Mouse (Mus musculus) kidney, embryonic 15.5 days (tissue): ENCODE data around the gene Afap1. TPM values are rescaled to one million over a fixed set of nuclear protein-coding genes. Genes with fewer than 3 reads are reported as not detected.

Experiments used
- ATAC-seq: fragments of 200-750 bp; cut with Nextera tagmentation; replicated peaks from 2 replicates; pipeline ENCODE4 v1.8.0; 2017; ENCODE audit warnings: moderate TSS enrichment; ENCODE audit not compliant: low FRiP score
- H3K27ac ChIP-seq: fragments of 300-500 bp; sonication (generic); 2 replicates; pipeline ENCODE4 v1.5.1; 2015; ENCODE audit warnings: mild to moderate bottlenecking, inconsistent platforms
- H3K27me3 ChIP-seq: fragments of 300-500 bp; sonication (generic); 2 replicates; pipeline ENCODE4 v1.6.1; 2015; ENCODE audit warnings: inconsistent platforms
- H3K36me3 ChIP-seq: fragments of 300-500 bp; sonication (generic); 2 replicates; pipeline ENCODE4 v1.6.1; 2015; ENCODE audit warnings: inconsistent platforms
- H3K4me1 ChIP-seq: fragments of 300-500 bp; sonication (generic); 2 replicates; pipeline ENCODE4 v1.6.1; 2015; ENCODE audit warnings: inconsistent platforms
- H3K4me2 ChIP-seq: fragments of 300-500 bp; sonication (generic); 2 replicates; pipeline ENCODE4 v1.6.1; 2015; ENCODE audit warnings: moderate library complexity, mild to moderate bottlenecking, inconsistent platforms
- H3K4me3 ChIP-seq: fragments of 300-500 bp; sonication (generic); replicated peaks from 2 replicates; pipeline ENCODE4 v1.5.1; 2015; ENCODE audit warnings: mild to moderate bottlenecking, inconsistent platforms
- H3K9ac ChIP-seq: fragments of 300-500 bp; sonication (generic); 2 replicates; pipeline ENCODE4 v1.6.1; 2015; ENCODE audit warnings: mild to moderate bottlenecking, inconsistent platforms
- H3K9me3 ChIP-seq: fragments of 300-500 bp; sonication (generic); replicated peaks from 2 replicates; pipeline ENCODE4 v1.6.1; 2016; ENCODE audit warnings: inconsistent platforms
- WGBS: fragments of 180-500 bp; shearing (Covaris S2); methylation state at CpG from one replicate; pipeline ENCODE4 v1.1.7; 2015; ENCODE audit warnings: mixed read lengths; 5-methylcytosine and 5-hydroxymethylcytosine counted together
- polyA plus RNA-seq: library from polyadenylated mRNA; unstranded; fragments of >200 nt; fragmentation: Nextera tagmentation; extraction: Ambion mirVana; gene quantifications from 2 replicates; pipeline ENCODE4 v1.2.1, GENCODE M21; 2015

Gene Afap1
- polyA plus RNA-seq, 1 experiment from 2014 or later: 25.4 TPM

DNA sequence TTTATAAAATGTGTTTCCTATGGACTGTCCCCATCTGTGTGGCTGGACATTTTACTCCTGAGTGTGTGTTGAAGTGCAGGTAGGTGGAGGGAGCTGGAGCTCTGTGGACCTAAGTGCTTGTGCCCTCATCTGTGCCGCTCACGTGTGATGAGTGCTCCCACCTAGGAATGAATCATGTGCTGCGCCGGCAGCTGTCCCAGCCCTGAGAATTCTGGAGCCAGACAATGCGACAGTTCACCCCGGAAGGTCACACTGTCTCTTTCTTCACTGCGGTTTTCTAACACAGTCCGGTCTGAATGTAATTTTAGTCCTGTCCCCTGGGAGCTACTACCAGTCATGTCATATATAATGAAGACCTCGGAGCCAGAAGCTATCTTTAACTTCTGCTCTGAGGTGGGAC is 70.5 kb downstream of the Afap1 start:
- WGBS: 63% methylated on average over 9 of the region's 9 CpGs
- H3K27ac ChIP-seq: no peak overlapping the region
- H3K4me1 ChIP-seq: no peaks in the 10 kb centered on the region
- H3K4me3 ChIP-seq: no peak overlapping the region
- ATAC-seq: no peak
- no peak overlapping the region for H3K4me2 ChIP-seq
- no peaks in the 10 kb centered on the region for H3K27me3 ChIP-seq
- H3K9me3 ChIP-seq: no peaks in the 10 kb centered on the region
- H3K36me3 ChIP-seq: peaks cover 84% of the 10 kb centered on the region
- no peak overlapping the region for H3K9ac ChIP-seq

DNA sequence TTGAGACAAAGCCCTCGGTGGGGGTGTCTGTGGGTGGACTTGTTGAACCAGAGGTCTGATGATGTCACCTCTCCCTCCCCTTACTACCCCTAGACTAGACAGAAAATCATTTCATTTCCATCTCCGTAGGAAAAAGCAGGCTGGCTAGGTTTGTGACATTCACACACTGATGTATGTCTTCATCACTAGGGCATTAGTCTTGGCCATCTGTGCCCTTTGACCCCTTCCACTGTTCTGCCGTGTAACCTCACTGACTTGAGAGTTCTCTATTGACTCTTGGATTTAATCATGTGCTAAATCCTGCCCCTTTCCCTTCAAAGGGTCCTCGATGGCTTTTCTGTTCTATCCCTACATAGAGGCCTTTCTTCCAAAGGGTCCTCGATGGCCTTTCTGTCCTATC is 71.9 kb downstream of the Afap1 start:
- peaks cover 97% of the 10 kb centered on the region for H3K36me3 ChIP-seq
- no peak overlapping the region for H3K27ac ChIP-seq
- no peak overlapping the region for H3K4me2 ChIP-seq
- no peaks in the 10 kb centered on the region for H3K9me3 ChIP-seq
- H3K9ac ChIP-seq: no peak overlapping the region
- no peaks in the 10 kb centered on the region for H3K27me3 ChIP-seq
- no peak overlapping the region for H3K4me3 ChIP-seq
- H3K4me1 ChIP-seq: peaks cover 8% of the 10 kb centered on the region
- no peak for ATAC-seq
- 70% methylated on average over 5 of the region's 5 CpGs for WGBS

DNA sequence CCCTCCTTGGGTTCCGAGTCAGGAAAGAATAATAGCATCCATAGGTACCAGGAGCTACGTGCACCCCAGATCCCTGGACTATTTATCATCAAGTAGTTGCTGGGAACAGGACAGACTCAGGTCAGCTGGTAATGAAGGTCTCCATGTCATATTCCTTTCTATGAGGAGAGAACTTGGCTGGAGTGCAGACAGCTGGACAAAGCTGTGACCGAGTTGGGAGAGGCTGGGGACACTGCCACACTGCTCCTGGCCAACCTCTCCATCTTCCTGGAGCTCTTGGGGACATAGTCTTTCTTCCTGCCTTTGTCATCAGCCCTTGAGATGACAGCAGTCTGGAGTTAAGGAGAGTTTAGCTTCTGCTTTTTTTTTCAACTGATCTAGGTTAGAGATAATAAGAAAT is 76.7 kb downstream of the Afap1 start:
- WGBS: 42% methylated on average over 3 of the region's 3 CpGs
- H3K4me3 ChIP-seq: no peak overlapping the region
- no peak overlapping the region for H3K9ac ChIP-seq
- peaks cover 50% of the 10 kb centered on the region for H3K4me1 ChIP-seq
- no peaks in the 10 kb centered on the region for H3K27me3 ChIP-seq
- no peak overlapping the region for H3K4me2 ChIP-seq
- peaks cover 56% of the 10 kb centered on the region for H3K36me3 ChIP-seq
- no peak for ATAC-seq
- no peaks in the 10 kb centered on the region for H3K9me3 ChIP-seq
- peak overlapping the region; percentile 77 for H3K27ac ChIP-seq

DNA sequence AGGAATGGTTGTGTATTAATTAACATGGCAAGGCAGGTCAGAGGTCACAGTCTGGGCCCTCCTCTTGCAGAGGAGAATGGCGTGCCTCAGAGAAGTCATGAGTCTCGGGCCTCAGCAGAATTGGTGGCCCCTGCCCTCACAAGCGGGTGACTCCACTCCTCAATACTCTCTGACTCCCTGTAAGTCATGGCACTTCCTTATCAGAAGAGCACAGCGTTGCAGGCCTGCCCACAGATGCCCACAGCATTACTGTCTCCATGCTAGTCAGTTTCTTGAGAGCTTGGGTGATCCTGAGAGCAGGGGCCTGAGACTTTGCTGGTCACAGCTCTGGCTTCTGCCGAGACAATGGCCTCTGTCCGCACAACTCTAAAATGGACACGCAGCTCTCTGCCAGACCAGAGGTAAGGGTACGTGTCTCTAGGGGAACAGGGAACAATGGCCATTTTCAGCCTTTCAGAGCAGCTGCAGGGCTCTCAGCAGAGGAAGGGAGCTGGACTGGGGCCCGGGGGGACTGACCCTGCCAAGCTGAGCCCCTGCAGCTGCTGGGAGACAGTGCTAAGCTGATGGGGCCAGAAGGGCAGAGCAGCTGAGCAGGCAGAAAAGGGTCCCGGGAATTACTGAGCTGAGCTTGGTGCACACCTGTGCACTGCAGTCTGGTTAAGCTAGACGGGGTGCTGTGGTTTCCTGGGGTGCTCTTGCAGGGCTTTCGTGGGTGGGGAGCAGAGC is 77.4 kb downstream of the Afap1 start:
- peak overlapping the region; percentile 77 for H3K27ac ChIP-seq
- 40% methylated on average over 12 of the region's 12 CpGs for WGBS
- no peaks in the 10 kb centered on the region for H3K27me3 ChIP-seq
- peak; percentile 41 for ATAC-seq
- H3K36me3 ChIP-seq: peaks cover 55% of the 10 kb centered on the region
- H3K9ac ChIP-seq: no peak overlapping the region
- H3K4me2 ChIP-seq: no peak overlapping the region
- H3K4me3 ChIP-seq: no peak overlapping the region
- peaks cover 50% of the 10 kb centered on the region for H3K4me1 ChIP-seq
- no peaks in the 10 kb centered on the region for H3K9me3 ChIP-seq

GRCm38 (mm10) chr5:35971841-35972578 is 78.9 kb downstream of the Afap1 start:
- H3K4me1 ChIP-seq: peaks cover 50% of the 10 kb centered on the region
- peak overlapping the region; percentile 82 for H3K27ac ChIP-seq
- no peak overlapping the region for H3K4me2 ChIP-seq
- H3K27me3 ChIP-seq: no peaks in the 10 kb centered on the region
- H3K9ac ChIP-seq: no peak overlapping the region
- H3K4me3 ChIP-seq: no peak overlapping the region
- peaks cover 55% of the 10 kb centered on the region for H3K36me3 ChIP-seq
- 59% methylated on average over 10 of the region's 10 CpGs for WGBS
- ATAC-seq: no peak
- no peaks in the 10 kb centered on the region for H3K9me3 ChIP-seq

DNA sequence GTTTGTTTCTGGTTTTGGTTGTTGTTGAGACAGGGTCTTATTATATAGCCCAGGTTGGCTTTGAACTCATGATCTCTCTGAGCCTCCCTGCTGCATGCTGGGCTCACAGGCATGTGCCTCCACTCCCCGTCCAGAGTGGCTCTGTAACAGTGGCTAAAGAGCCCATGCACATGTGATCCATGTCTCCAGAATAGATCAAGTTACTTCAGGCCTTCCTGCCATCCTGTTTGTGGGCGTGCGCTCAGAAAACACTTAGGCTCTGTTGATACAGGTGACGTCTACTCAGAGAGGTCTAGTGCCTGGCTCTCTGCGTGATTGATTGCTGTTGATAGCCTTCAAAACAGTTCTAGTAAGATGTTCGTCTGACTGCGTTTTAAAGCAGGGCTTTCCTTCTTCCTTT is 79.6 kb downstream of the Afap1 start:
- no peak overlapping the region for H3K4me2 ChIP-seq
- ATAC-seq: peak; percentile 59
- H3K9me3 ChIP-seq: no peaks in the 10 kb centered on the region
- H3K4me3 ChIP-seq: no peak overlapping the region
- peaks cover 50% of the 10 kb centered on the region for H3K4me1 ChIP-seq
- H3K9ac ChIP-seq: no peak overlapping the region
- peak overlapping the region; percentile 82 for H3K27ac ChIP-seq
- WGBS: 30% methylated on average over 7 of the region's 7 CpGs
- peaks cover 55% of the 10 kb centered on the region for H3K36me3 ChIP-seq
- no peaks in the 10 kb centered on the region for H3K27me3 ChIP-seq

GRCm38 (mm10) chr5:35973800-35974199 is 80.7 kb downstream of the Afap1 start:
- ATAC-seq: peak; percentile 69
- Histone ChIP-seq H3K27me3 (no peaks in the 10 kb centered on the region), H3K27ac (peak overlapping the region; percentile 82), H3K9me3 (no peaks in the 10 kb centered on the region), H3K4me3 (no peak overlapping the region), H3K36me3 (peaks cover 54% of the 10 kb centered on the region), H3K4me2 (peak overlapping the region; percentile 29; the same call in 1 of the 2 replicates), H3K4me1 (peaks cover 50% of the 10 kb centered on the region), H3K9ac (no peak overlapping the region)
- WGBS: 27% methylated on average over 12 of the region's 12 CpGs

- peak overlapping the region; percentile 29; the same call in 1 of the 2 replicates for H3K4me2 ChIP-seq
- WGBS: 57% methylated on average over 15 of the region's 15 CpGs
- peaks cover 54% of the 10 kb centered on the region for H3K36me3 ChIP-seq
Measured at GRCm38 (mm10) chr5:35974265-35974664, 81.1 kb downstream of the Afap1 start.

GRCm38 (mm10) chr5:35975681-35976080 is 82.6 kb downstream of the Afap1 start:
- Histone ChIP-seq H3K4me1 (peaks cover 36% of the 10 kb centered on the region), H3K4me3 (no peak overlapping the region), H3K27ac (no peak overlapping the region), H3K4me2 (no peak overlapping the region), H3K27me3 (no peaks in the 10 kb centered on the region), H3K9me3 (no peaks in the 10 kb centered on the region), H3K9ac (no peak overlapping the region), H3K36me3 (peaks cover 58% of the 10 kb centered on the region)
- no peak; the same call in 1 of the 2 replicates for ATAC-seq
- 15% methylated on average over 5 of the region's 5 CpGs for WGBS

More at GRCm38 (mm10) chr5:35974265-35974664, 81.1 kb downstream of the Afap1 start:
- Histone ChIP-seq H3K9ac (no peak overlapping the region), H3K27me3 (no peaks in the 10 kb centered on the region), H3K4me3 (no peak overlapping the region), H3K4me1 (peaks cover 50% of the 10 kb centered on the region), H3K27ac (peak overlapping the region; percentile 82), H3K9me3 (no peaks in the 10 kb centered on the region)
- ATAC-seq: peak; percentile 9; the same call in 1 of the 2 replicates

DNA sequence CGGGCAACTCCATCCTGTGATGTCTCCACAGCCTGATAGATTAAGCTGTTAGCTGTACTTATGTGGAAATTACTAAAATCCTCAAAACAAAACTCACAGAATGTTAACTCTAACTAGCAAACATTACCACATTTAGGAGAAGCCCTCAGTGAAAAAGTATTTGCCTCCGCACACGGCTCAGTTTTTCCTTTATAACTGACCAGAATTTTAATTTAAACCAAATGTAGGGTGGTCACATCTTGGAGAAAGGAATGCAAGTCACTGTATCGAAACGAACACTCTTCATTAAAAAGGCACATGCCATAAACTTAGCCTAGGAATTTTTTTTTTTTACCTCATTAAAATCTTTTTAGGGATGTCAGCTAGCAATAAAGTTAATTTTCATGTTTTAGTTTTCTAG is 87.4 kb downstream of the Afap1 start:
- no peaks in the 10 kb centered on the region for H3K27me3 ChIP-seq
- no peak overlapping the region for H3K4me3 ChIP-seq
- no peak overlapping the region for H3K27ac ChIP-seq
- 80% methylated on average over 5 of the region's 5 CpGs for WGBS
- H3K4me2 ChIP-seq: no peak overlapping the region
- no peaks in the 10 kb centered on the region for H3K4me1 ChIP-seq
- no peak overlapping the region for H3K9ac ChIP-seq
- peaks cover 87% of the 10 kb centered on the region for H3K36me3 ChIP-seq
- no peaks in the 10 kb centered on the region for H3K9me3 ChIP-seq
- no peak for ATAC-seq

DNA sequence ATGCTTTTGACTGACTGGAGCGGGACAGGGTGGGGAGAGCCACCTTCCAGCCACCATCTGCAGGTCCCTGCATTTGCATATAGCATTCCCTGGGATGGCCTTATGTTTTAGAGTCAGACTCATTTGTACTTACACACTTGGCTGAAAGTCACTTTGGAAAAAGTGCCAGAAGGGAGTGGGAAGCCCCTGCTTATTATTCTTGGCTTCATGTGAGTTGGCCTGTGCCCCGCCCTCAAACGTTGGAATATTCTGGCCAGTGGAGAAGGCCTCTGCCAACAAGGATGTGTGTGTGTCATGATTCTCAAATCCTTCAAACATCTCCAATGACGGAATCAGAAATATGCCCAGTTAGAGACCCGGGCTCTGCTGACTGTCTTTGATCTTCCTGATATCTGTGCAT is 88.2 kb downstream of the Afap1 start:
- WGBS: 75% methylated on average over 5 of the region's 5 CpGs
- H3K36me3 ChIP-seq: peaks cover 88% of the 10 kb centered on the region

DNA sequence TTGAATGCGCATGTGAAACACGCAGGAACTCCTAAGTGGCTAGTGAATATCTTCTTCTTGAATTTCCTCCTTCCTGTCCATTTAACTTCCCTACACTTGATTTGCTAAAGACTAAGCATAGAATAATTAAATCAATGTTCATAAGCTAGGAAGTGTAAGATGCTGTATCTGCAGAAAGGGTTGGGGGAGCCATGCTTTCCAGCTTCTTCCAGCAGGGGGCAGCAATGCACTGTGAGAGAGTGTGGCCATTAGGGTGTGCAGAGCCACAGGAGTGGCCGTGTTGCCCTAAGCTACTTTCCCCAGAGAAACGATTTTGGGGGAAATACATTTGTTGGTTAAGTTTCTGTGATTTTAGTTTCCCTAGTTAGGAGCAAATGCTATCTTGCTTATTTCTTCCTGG is 88.9 kb downstream of the Afap1 start:
- WGBS: 43% methylated on average over 4 of the region's 4 CpGs
- no peaks in the 10 kb centered on the region for H3K27me3 ChIP-seq
- no peak overlapping the region for H3K27ac ChIP-seq

More for the DNA sequence above, 88.2 kb downstream of the Afap1 start:
- Histone ChIP-seq H3K4me3 (no peak overlapping the region), H3K4me2 (no peak overlapping the region), H3K27me3 (no peaks in the 10 kb centered on the region), H3K4me1 (no peaks in the 10 kb centered on the region), H3K9me3 (no peaks in the 10 kb centered on the region), H3K27ac (no peak overlapping the region), H3K9ac (no peak overlapping the region)
- no peak for ATAC-seq

More for the DNA sequence above, 88.9 kb downstream of the Afap1 start:
- no peak overlapping the region for H3K4me2 ChIP-seq
- no peaks in the 10 kb centered on the region for H3K4me1 ChIP-seq
- no peak overlapping the region for H3K9ac ChIP-seq
- H3K36me3 ChIP-seq: peaks cover 88% of the 10 kb centered on the region
- no peaks in the 10 kb centered on the region for H3K9me3 ChIP-seq
- H3K4me3 ChIP-seq: no peak overlapping the region
- ATAC-seq: no peak
